Mouse (Mus musculus) urinary bladder, postnatal 25 days (tissue): ENCODE data around the gene Vwce.
A peak's percentile ranks its signal among the peaks of the same experiment; 100 is the strongest.

Experiments used
- DNase-seq: peaks from one replicate; pipeline ENCODE4 v3.0.0; 2022; ENCODE audit warnings: low spot score

The Vwce gene

DNA sequence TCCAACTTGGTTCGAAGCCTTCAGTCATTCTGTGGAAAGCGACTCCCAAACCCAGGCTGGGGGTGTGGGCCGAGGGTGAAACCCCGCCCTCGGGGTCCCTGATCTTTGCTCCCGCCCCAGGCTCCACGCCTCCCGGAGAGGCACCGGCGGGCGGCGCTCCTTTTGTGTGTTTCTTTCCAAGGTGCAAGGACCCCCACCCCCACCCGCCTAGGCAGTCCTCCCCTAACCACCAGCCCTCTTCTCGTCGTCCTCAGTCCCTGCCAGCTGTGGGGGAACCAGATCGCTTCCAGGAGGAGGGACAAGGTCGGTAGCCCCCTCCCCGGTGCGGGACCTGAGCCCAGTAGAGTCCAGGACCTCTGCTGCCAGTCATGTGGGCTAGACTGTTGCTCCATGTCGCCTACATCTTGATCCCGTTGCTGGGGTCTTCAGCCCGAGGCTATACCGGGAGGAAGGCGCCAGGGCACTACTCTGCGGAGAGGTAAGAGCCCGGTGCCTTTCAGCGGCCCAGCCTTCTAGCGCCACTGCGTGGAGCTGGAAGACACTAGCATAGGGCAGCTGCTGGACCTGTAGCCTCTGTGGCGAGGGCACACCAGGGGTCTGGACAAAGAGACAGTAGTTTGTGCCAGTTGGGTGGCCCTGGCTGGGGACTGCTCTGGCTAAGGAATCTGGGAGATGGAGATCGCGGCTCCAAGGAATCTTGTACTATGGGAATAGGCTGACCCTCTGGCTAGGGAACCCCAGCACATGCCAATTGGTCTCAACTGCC is at the start of gene Vwce:
Gene Vwce (plus strand): TSS at position 108 of the 766 bp plus-strand sequence.
- DNase-seq: peak; percentile 15

DNA sequence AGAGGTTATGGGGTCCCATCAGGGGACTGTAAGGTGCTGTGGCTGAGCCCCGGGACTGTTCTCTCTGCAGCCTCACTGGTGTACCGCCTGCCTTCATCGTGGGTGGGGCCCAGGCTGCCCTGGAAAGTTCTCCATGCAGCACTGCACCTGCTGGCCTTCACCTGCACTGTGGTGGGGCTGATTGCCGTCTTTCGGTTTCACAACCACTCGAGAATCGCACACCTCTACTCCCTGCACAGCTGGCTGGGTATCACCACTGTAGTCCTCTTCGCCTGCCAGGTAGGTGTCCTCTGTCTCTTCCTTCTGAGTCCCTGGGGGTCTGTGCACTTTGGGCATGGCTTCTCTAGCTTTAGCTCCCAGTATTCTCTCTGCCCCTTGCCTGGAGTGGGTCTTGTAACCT is 48.9 kb upstream of the Vwce start:
- no peak for DNase-seq

DNA sequence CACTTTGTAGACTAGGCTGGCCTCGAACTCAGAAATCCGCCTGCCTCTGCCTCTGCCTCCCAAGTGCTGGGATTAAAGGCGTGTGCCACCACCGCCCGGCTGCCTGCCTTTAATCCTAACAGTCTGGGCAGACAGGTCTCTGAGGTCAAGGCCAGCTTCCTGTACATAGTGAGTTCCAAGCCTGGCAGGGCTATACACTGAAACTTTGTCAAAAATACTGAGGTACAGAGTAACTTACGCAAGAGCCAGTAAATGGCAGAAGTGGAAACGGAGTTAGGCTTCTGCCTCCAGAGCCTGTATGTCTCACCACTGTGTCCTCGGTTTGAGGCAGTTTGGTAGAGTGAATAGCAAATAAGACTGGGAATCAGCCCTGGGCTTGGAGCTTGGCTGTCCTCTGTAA is 46.8 kb upstream of the Vwce start:
- DNase-seq: no peak

GRCm38 (mm10) chr19:10589127-10589857 is 44.7 kb upstream of the Vwce start:
- DNase-seq: no peak

GRCm38 (mm10) chr19:10590301-10590700 is 43.7 kb upstream of the Vwce start:
- DNase-seq: no peak

GRCm38 (mm10) chr19:10591659-10592377 is 42.2 kb upstream of the Vwce start:
- no peak for DNase-seq

- DNase-seq: no peak
Measured at GRCm38 (mm10) chr19:10598188-10598587, 35.8 kb upstream of the Vwce start.

DNA sequence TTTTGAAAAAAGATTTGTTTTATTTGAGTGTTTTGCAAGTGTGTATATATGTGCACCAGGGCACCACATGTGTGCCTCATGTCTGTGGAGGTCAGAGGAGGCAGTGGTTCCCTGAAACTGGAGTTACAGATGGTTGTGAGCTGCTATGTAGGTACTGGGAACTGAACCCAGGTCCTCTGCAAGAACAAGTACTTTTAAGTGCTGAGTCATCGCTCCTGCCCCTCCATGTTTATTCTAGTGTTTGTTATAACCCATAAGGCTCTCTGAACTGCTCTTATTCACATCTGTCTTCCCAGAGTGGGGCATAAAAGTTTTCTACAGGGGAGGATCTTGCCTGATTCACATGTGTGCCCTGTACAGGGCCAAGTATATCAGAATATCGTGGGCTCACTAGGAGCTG is 34.4 kb upstream of the Vwce start:
- DNase-seq: no peak

DNA sequence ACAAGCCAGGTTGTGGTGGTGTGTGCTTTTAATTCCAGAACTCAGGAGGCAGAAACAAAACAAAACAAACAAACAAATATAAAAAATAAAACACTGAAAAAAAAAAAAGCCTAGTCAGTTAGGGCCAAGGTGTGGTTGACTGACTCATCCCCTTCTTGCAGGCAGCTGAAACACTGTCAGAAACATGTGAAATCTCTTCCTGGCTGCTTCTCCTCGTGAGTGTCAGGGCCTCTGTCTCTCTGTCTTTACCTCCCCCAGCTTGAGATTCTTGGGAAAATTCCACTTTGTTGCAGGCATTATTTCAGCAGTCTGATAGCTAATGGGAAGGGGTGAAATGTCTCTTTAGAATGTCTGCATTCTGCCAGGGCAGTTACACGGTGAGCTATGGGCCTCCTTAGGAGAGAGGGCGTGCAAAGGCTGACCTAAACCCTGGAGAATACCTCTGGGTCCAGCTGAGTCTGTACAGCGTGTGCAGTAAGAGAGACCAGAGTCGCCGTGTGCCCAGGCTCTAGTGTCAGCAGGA is 31.7 kb upstream of the Vwce start:
- no peak for DNase-seq

DNA sequence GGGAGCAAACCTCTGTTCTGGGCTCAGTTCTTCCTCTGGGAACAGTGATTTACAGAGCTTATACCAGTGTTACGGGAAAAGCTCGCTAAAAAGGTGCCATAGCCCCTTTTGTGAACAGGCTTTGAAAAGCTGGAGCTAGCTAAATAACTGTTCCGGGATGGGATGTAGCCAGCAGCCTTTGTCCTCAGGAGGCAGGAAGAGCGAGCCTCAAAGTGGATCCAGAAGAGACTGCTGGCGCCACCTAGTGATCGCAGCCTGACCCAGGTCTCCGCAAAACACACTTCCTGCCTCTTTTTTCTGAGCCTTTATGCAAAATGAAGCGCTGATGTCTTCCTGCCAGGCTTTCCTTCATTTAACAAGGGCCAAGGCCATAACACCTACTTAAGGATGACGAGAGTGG is 31.2 kb upstream of the Vwce start:
- DNase-seq: peak; percentile 87

GRCm38 (mm10) chr19:10603660-10604523 is 30.1 kb upstream of the Vwce start:
- DNase-seq: no peak

GRCm38 (mm10) chr19:10604534-10604933 is 29.5 kb upstream of the Vwce start:
- DNase-seq: no peak

GRCm38 (mm10) chr19:10605293-10605900 is 28.6 kb upstream of the Vwce start, which contains the start of the genes Ddb1 and Tkfc:
Gene Ddb1, plus strand, starts transcription at chr19:10605327.
Gene Tkfc, minus strand, starts transcription at chr19:10605654.
- peak; percentile 98 for DNase-seq

DNA sequence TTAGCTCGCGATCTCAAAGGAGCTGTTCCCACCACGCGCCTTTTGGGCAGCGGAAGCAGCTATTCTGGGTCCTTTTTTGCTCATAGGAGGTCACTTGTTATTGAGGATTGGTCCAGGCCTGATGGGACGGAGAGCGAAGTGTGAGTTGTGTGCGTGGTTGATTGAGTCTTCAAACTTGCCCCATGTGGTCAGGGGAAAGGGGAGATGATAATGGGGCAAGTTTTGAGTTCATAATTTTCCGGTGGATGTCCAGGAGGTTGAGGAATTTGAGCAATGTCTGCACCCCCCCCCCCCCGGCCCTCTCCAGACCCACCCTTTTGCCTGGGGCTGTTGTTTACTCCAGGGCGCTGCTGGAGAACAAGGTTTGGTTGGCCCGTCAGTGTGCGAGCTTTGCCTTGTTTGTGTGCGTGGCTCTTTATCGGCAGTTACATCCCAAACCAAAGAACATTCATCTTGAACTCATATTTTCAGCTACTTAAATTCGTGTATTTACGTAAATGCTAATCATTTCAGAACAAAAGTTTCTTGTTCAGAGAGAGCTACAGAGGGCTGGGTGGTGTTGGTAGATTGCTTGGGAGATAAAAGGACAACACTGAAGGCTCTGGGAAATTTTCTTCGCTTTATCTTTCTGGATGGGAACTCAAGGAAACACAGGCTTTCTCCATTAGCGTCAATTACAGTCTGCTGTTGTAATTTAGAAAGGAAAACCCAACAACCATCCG is 28.0 kb upstream of the Vwce start:
- DNase-seq: no peak

GRCm38 (mm10) chr19:10608573-10609240 is 25.3 kb upstream of the Vwce start:
- no peak for DNase-seq

DNA sequence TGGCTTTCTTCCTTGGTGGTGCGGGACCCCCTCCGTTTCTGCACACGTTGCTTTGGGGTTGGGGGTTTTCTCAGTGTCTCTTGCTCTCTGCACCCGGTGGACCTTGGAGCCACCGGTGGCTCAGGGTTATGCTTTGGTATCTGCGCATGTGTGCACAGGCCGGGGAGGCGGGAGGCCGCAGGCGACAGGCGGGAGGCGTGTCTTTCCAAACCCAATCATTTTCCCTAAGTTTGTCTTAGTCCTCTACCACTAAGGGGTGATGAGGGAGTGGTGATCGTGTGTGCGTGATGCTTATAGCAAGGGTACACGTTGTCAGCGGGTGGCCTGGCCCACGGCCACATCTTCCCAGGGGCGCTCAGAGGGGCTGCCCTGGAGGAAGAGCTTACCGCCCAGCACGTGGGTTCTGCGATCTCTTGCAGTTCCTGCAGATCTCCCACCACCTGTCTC is 882 bp downstream of the Vwce start:
- DNase-seq: peak; percentile 23

DNA sequence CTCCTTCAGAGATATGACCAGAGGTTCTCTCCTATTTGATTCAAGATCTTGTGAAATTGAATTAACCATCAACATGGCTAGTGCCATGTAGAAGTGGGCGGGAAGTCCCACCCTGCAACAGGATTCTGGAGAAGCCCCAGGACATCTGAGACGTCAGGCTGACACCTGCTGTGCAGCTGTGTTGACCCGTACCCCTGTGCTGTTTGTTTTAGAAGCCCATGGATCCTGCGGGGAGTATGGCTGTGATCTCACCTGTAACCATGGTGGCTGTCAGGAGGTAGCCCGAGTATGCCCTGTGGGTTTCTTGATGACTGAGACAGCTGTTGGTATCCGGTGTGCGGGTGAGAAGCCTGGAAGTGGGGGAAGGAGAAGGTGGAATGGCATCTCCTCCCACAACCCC is 3.8 kb downstream of the Vwce start:
- no peak for DNase-seq

- DNase-seq: no peak
Measured at GRCm38 (mm10) chr19:10640080-10640479, 6.1 kb downstream of the Vwce start.

DNA sequence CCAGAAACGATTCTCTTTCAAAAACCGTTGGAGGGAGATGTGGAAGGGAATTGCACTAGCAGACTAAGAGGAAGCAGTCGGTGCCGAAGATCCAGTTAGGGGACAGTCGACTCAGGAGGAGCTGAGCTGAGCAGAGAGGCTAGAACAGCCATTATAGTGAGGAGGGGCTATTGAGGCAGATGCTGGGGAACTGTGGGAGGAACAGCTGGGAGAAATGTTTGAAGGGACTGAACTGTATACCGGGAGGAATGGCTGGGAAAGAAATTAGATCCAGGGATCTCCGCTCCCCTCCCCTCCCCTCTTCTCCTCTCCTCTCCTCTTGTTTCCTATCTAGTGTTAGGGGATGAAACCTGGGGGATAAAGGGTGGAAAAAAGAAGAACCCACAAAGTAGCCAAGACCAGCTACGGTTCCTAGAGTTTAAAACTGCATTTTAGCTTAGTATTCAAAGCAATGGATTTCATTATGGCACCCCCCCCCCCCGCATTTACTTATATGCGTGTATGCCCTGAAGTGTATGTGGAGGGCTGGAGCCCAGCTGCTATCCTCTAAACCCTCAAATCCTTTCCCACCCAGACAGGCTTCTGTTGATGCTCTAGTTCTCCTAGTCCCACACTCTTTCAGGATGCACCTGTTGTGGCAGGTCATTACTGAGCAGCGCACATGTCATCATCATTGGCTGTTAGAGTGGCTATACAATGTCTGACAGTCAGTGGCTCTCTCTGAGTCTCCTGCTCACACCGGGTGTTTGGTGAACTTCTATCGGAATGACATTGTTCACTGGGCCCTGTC is 6.8 kb downstream of the Vwce start:
- DNase-seq: no peak
